Mouse (Mus musculus) brain, embryonic 14.5 days (tissue): ENCODE measurements around the gene Ero1lb.
A peak's percentile ranks its signal among the peaks of the same experiment; 100 is the strongest.

ENCODE experiments used
- CTCF ChIP-seq: fragments of 200-500 bp; IDR thresholded peaks from 2 replicates; pipeline ENCODE4 v1.5.1; 2012; ENCODE audit warnings: inconsistent platforms, mild to moderate bottlenecking, moderate library complexity, borderline replicate concordance; ENCODE audit not compliant: insufficient read depth, insufficient read length; ENCODE audit errors: extremely low read depth
- POLR2A ChIP-seq: fragments of 200-500 bp; IDR thresholded peaks from 2 replicates; pipeline ENCODE4 v1.6.1; 2012; ENCODE audit warnings: mild to moderate bottlenecking, inconsistent platforms, borderline replicate concordance; ENCODE audit not compliant: poor library complexity, insufficient read depth, insufficient read length, severe bottlenecking; ENCODE audit errors: extremely low read depth

- TF ChIP-seq POLR2A = no peak
- TF ChIP-seq CTCF = peak; percentile 36; the same call in 1 of the 2 replicates
These were observed 27.7 kb upstream of the Ero1lb start for GRCm38 (mm10) chr13:12537971-12538370.
